Mouse (Mus musculus) CH12.LX (cell line): ENCODE measurements around the gene A630023A22Rik.
A peak's percentile ranks its signal among the peaks of the same experiment; 100 is the strongest.

Experiments
- CTCF ChIP-seq, 2 experiments: IDR thresholded peaks in 1 of 2; conservative IDR thresholded peaks in 1 of 2; 2 replicates each; pipeline ENCODE4 v1.5.1; 2011 to 2012; ENCODE audit warnings: low read depth in 2 of 2, low read length in 2 of 2, improper control_type of control experiment in 1 of 2, inconsistent platforms in 1 of 2, mild to moderate bottlenecking in 1 of 2, moderate library complexity in 1 of 2
- E2F4 ChIP-seq: IDR thresholded peaks from 2 replicates; pipeline ENCODE4 v1.6.1; 2011; ENCODE audit warnings: low read depth, low read length, improper control_type of control experiment; ENCODE audit not compliant: insufficient replicate concordance
- ETS1 ChIP-seq: conservative IDR thresholded peaks from 2 replicates; pipeline ENCODE4 v1.6.1; 2012; ENCODE audit warnings: low read depth, mild to moderate bottlenecking, inconsistent platforms, low read length, improper control_type of control experiment, moderate library complexity
- MAFK ChIP-seq: IDR thresholded peaks from 2 replicates; pipeline ENCODE4 v1.6.1; 2011; ENCODE audit warnings: low read length, improper control_type of control experiment; ENCODE audit not compliant: insufficient replicate concordance
- MAX ChIP-seq: IDR thresholded peaks from 2 replicates; pipeline ENCODE4 v1.6.1; 2011; ENCODE audit warnings: low read length, improper control_type of control experiment
- MEF2A ChIP-seq: IDR thresholded peaks from 2 replicates; pipeline ENCODE4 v1.6.1; 2014; ENCODE audit warnings: low read depth, mild to moderate bottlenecking, inconsistent platforms, low read length, improper control_type of control experiment, borderline replicate concordance
- POLR2A ChIP-seq: IDR thresholded peaks from 2 replicates; pipeline ENCODE4 v1.6.1; 2011; ENCODE audit warnings: low read depth, mild to moderate bottlenecking, improper control_type of control experiment, low read length
- ZNF384 ChIP-seq: IDR thresholded peaks from 2 replicates; pipeline ENCODE4 v1.6.1; 2012; ENCODE audit warnings: low read depth, low read length, improper control_type of control experiment, inconsistent platforms

GRCm38 (mm10) chr14:34077222-34077621 lies 25.3 kb downstream of the A630023A22Rik start:
- TF ChIP-seq POLR2A (no peak), CTCF (conservative IDR thresholded peaks at IDR 0.05 in 1 of 2, IDR thresholded peaks at IDR 0.05 in 1 of 2; ENCODE audit: low read depth in 2 of 2, low read length in 2 of 2) (peak in 1 of 2 experiments; percentile 64; a peak in 2 of 4 replicates), MAX (no peak), MAFK (no peak), MEF2A (no peak), ETS1 (no peak), ZNF384 (no peak), E2F4 (no peak)
